Mouse (Mus musculus) spleen, adult 2 months (tissue): ENCODE data around the gene Zfp609.

ENCODE experiments used
- CTCF ChIP-seq: fragments of 200-500 bp; IDR thresholded peaks from 2 replicates; pipeline ENCODE4 v1.5.1; 2011; ENCODE audit warnings: mild to moderate bottlenecking, inconsistent platforms; ENCODE audit not compliant: insufficient read depth, insufficient read length, insufficient replicate concordance; ENCODE audit errors: extremely low read depth
- POLR2A ChIP-seq: fragments of 200-500 bp; IDR thresholded peaks from 2 replicates; pipeline ENCODE4 v1.6.1; 2011; ENCODE audit warnings: low read depth, low read length, inconsistent platforms

DNA sequence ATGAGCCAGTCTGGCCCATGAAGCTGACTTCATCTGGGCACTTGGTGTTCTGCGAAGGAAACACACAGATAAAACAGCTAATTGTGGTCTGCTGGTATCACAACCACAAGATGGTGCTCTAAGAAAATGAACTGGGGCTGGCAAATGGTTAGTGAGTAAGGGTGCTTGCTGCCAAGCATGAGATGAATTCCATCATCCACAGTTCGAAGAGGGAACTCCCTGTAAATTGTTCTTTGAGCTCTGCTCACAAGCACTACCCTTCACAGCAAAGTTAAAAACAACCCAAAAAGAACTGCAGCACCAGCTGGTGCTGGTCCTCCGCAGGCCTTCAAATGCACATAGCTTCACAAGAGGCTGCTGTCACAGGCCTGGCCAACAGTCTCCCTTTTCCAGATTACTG lies 131.7 kb downstream of the Zfp609 start:
- TF ChIP-seq CTCF (no peak), POLR2A (no peak)
